Mouse (Mus musculus) forebrain, embryonic 15.5 days (tissue): Measurements from ENCODE around the gene Iqcf1. TPM values are rescaled to one million over a fixed set of nuclear protein-coding genes. Genes with fewer than 3 reads are reported as not detected.

Source experiments
- ATAC-seq: fragments of 200-750 bp; cut with Nextera tagmentation; replicated peaks from 2 replicates; pipeline ENCODE4 v1.8.0; 2017; ENCODE audit warnings: mild to moderate bottlenecking, moderate TSS enrichment, moderate library complexity
- H3K27ac ChIP-seq: fragments of 300-500 bp; sonication (generic); replicated peaks from 2 replicates; pipeline ENCODE4 v1.5.1; 2015; ENCODE audit warnings: mild to moderate bottlenecking, inconsistent platforms
- H3K27me3 ChIP-seq: fragments of 300-500 bp; sonication (generic); 2 replicates; pipeline ENCODE4 v1.6.1; 2015; ENCODE audit warnings: inconsistent platforms
- H3K36me3 ChIP-seq: fragments of 300-500 bp; sonication (generic); 2 replicates; pipeline ENCODE4 v1.6.1; 2015; ENCODE audit warnings: mild to moderate bottlenecking, inconsistent platforms
- H3K4me1 ChIP-seq: fragments of 300-500 bp; sonication (generic); 2 replicates; pipeline ENCODE4 v1.6.1; 2015; ENCODE audit warnings: inconsistent platforms
- H3K4me2 ChIP-seq: fragments of 300-500 bp; sonication (generic); replicated peaks from 2 replicates; pipeline ENCODE4 v1.6.1; 2015; ENCODE audit warnings: mild to moderate bottlenecking, inconsistent platforms
- H3K4me3 ChIP-seq: fragments of 300-500 bp; sonication (generic); 2 replicates; pipeline ENCODE4 v1.5.1; 2015; ENCODE audit warnings: mild to moderate bottlenecking, inconsistent platforms
- H3K9ac ChIP-seq: fragments of 300-500 bp; sonication (generic); replicated peaks from 2 replicates; pipeline ENCODE4 v1.6.1; 2015; ENCODE audit warnings: mild to moderate bottlenecking, inconsistent platforms
- H3K9me3 ChIP-seq: fragments of 300-500 bp; sonication (generic); 2 replicates; pipeline ENCODE4 v1.6.1; 2016; ENCODE audit warnings: inconsistent platforms
- WGBS: fragments of 180-500 bp; shearing (Covaris S2); methylation state at CpG from one replicate; pipeline ENCODE4 v1.1.7; 2015; ENCODE audit warnings: mixed read lengths; 5-methylcytosine and 5-hydroxymethylcytosine counted together
- polyA plus RNA-seq: library from polyadenylated mRNA; unstranded; fragments of >200 nt; fragmentation: Nextera tagmentation; extraction: Ambion mirVana; gene quantifications from 2 replicates; pipeline ENCODE4 v1.2.1, GENCODE M21; 2015

Iqcf1 gene
- polyA plus RNA-seq, 1 experiment from 2014 or later: not detected

DNA sequence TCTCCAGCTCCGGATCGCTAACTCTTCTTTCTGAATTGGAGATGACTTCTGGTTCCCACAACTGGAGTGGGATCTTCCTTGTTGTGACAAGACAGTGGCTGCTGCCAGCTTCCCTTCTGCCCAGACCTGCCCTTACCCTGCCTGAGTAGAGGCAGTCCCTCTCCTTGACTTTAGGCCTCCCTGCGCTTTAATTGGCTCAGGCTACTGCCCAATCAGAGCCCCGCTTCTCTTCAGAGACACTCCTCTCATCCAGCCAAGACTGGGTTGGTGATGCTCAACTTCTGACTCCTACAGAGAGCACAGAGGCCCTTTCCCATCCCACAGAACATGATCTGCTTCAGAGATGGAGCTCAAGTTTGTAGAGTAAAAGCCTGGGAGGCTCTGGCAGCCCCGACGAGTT is 4.5 kb downstream of the Iqcf1 start:
- H3K36me3 ChIP-seq: no peaks in the 10 kb centered on the region
- no peak overlapping the region for H3K4me2 ChIP-seq
- no peak overlapping the region for H3K27ac ChIP-seq
- no peak for ATAC-seq
- H3K9me3 ChIP-seq: no peaks in the 10 kb centered on the region
- H3K4me3 ChIP-seq: no peak overlapping the region
- no peak overlapping the region for H3K9ac ChIP-seq
- H3K4me1 ChIP-seq: no peaks in the 10 kb centered on the region
- no peaks in the 10 kb centered on the region for H3K27me3 ChIP-seq
- WGBS: 72% methylated on average over 6 of the region's 6 CpGs

DNA sequence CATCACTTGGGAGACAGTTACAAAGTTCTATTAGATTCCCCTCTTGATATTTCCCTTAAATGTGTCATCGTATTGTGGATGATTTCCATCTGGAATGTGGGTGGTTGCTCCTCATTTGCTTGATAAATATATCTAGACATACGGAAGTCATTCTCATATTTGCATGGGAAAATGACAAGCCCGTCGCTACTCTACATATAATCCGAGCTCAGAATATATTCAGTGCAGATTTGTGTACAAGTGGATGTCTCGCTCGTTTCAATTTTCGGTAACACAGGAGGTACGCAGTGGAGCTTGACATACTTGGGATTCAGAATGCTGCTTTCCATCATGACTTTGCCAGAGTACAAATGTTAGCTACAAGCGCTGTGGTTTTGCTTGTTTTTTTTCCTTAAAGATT is 9.6 kb downstream of the Iqcf1 start:
- Histone ChIP-seq H3K9ac (no peak overlapping the region), H3K4me3 (no peak overlapping the region), H3K27ac (no peak overlapping the region), H3K4me2 (no peak overlapping the region), H3K36me3 (no peaks in the 10 kb centered on the region), H3K9me3 (no peaks in the 10 kb centered on the region), H3K27me3 (no peaks in the 10 kb centered on the region), H3K4me1 (peaks cover 4% of the 10 kb centered on the region; the same call in 1 of the 2 replicates)
- WGBS: 94% methylated on average over 10 of the region's 10 CpGs
- no peak for ATAC-seq

DNA sequence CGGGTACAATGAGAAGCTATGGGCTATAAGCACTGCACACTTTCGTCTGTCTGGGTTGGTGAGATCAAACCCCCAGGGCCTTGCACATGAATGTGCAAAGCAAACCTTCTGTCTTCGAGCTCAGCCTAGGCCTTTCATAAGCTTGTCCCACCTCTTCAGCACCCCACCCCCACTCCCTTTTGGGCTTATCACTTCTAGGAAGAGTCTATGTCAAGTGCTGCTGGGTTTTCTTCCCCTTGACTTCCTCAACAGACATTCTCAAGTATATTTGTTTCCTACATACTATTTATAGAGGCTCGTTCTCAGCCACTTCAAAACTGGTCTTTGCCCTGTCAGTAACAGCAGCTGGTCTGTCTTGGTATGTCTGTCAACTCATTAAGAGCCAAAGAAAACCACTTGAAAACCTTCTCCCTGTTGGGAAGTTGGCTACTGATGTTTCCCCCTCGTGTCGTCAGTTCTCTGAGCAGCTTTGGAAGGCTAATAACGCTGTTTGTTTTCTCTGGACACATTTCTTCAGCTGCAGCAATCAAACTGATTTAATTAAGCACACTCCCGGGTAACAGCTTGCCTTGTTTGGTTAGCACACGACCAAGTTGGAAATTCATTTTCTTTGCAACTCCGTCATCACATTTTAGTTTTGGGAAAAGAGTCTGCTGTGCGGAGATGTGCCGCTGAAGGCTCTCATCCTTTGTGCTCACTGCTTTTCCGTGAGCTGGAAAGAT is 13.1 kb downstream of the Iqcf1 start:
- Histone ChIP-seq H3K9ac (no peak overlapping the region), H3K4me3 (no peak overlapping the region), H3K9me3 (no peaks in the 10 kb centered on the region), H3K4me1 (peaks cover 4% of the 10 kb centered on the region; the same call in 1 of the 2 replicates), H3K27ac (no peak overlapping the region; the same call in 1 of the 2 replicates), H3K4me2 (no peak overlapping the region), H3K36me3 (no peaks in the 10 kb centered on the region), H3K27me3 (no peaks in the 10 kb centered on the region)
- no peak for ATAC-seq
- WGBS: 46% methylated on average over 13 of the region's 13 CpGs

DNA sequence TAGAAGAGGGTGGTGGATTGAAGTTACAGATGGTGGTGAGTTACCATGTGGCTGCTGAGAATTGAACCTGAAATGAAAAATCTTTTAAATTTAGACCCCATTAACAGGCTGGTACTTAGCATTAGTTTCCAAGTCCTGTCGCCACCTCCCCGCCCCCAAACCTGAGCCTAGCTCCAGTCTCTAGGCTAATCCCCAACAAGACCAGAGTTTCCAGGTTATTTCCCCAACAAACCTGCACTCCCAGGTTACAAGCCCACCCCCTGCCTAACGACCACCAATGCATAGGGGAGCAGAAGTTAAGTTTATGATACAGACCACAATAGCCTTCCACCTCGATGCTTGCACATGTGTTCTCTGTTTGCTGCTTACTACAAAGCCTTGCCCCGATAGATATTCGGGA is 13.8 kb downstream of the Iqcf1 start:
- no peak for ATAC-seq
- WGBS: 76% methylated on average over 6 of the region's 6 CpGs
- no peaks in the 10 kb centered on the region for H3K27me3 ChIP-seq
- no peak overlapping the region for H3K4me2 ChIP-seq
- no peak overlapping the region for H3K4me3 ChIP-seq
- H3K4me1 ChIP-seq: peaks cover 4% of the 10 kb centered on the region; the same call in 1 of the 2 replicates
- no peak overlapping the region for H3K9ac ChIP-seq
- H3K36me3 ChIP-seq: no peaks in the 10 kb centered on the region
- no peak overlapping the region; the same call in 1 of the 2 replicates for H3K27ac ChIP-seq
- H3K9me3 ChIP-seq: no peaks in the 10 kb centered on the region

DNA sequence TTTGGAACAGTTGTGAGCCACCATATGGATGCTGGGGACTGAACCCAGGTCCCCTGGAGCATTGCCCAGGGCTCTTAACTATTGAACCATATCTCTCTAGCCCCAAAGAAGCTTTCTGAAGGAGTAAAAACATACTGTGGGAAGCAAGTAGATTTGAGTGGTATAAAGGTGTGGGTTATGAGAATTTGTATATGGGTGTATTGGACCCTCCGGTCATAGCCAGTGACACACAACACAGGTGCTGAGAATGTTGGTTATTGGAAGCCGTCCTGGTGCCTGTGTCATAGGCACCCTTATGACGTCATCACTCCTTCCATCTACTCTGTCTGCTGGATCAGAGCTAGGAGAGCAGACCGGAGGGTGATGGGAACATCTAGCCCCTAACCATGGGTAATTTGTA is 14.5 kb downstream of the Iqcf1 start, which contains the start of gene Iqcf5:
TSS of gene Iqcf5 (plus strand) at position 301 of the 400 bp plus-strand sequence.
- Histone ChIP-seq H3K4me3 (no peak within 1 kb of the TSS), H3K4me2 (no peak within 1 kb of the TSS), H3K36me3 (no peaks in the 10 kb centered on the region), H3K27ac (no peak within 1 kb of the TSS; the same call in 1 of the 2 replicates), H3K27me3 (no peaks in the 10 kb centered on the region), H3K4me1 (peaks cover 4% of the 10 kb centered on the region; the same call in 1 of the 2 replicates), H3K9me3 (no peaks in the 10 kb centered on the region), H3K9ac (no peak within 1 kb of the TSS)
- WGBS: 87% methylated on average over 4 of the region's 4 CpGs
- ATAC-seq: no peak

DNA sequence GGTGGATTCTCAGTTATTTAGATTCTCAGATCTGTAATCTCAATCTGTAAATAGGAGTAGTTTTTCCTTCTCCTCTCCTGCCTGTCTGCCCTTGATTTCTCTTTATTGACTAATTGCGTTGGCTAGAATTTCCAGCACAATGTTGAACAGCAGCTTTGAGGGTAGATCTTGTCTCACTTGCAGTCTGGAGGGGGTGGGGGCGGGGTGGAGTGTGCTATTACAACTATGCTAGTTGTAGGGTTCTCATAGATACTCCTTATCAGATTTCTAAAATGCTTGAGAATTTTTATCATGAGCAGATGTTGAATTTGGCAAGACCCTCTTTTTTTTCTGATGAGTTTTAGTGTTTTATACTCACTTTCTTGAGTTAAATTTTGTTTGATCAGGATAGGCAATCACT is 19.7 kb downstream of the Iqcf1 start:
- no peak overlapping the region for H3K9ac ChIP-seq
- WGBS: 77% methylated on average over 2 of the region's 2 CpGs
- H3K36me3 ChIP-seq: no peaks in the 10 kb centered on the region
- no peak overlapping the region for H3K4me3 ChIP-seq
- ATAC-seq: no peak
- H3K4me2 ChIP-seq: no peak overlapping the region
- no peaks in the 10 kb centered on the region for H3K27me3 ChIP-seq
- no peak overlapping the region for H3K27ac ChIP-seq
- H3K9me3 ChIP-seq: no peaks in the 10 kb centered on the region
- no peaks in the 10 kb centered on the region for H3K4me1 ChIP-seq

DNA sequence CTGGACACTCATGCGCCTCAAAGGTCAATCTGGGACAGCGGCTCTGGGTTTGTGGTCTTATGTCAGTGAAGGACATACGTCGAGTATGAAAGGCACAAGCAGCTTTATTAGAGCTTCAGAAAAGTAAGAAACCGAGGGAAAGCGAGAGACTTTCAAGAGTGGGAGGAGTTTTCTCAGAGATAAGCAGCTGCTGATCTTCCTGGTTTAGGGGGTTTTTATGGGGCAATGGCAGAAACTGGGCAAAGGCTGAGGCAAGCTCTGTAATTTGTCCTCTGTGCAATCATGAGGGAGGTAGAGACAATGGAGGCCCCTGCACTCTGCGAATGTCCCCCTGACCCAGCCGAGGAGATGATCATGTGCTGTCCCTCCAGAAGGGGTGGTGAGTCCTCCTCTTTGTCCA is 20.1 kb downstream of the Iqcf1 start:
- H3K4me1 ChIP-seq: no peaks in the 10 kb centered on the region
- no peak overlapping the region for H3K9ac ChIP-seq
- H3K9me3 ChIP-seq: no peaks in the 10 kb centered on the region
- H3K27ac ChIP-seq: no peak overlapping the region
- no peak for ATAC-seq
- no peaks in the 10 kb centered on the region for H3K36me3 ChIP-seq
- H3K4me3 ChIP-seq: no peak overlapping the region
- H3K27me3 ChIP-seq: no peaks in the 10 kb centered on the region
- 81% methylated on average over 8 of the region's 8 CpGs for WGBS
- no peak overlapping the region for H3K4me2 ChIP-seq

DNA sequence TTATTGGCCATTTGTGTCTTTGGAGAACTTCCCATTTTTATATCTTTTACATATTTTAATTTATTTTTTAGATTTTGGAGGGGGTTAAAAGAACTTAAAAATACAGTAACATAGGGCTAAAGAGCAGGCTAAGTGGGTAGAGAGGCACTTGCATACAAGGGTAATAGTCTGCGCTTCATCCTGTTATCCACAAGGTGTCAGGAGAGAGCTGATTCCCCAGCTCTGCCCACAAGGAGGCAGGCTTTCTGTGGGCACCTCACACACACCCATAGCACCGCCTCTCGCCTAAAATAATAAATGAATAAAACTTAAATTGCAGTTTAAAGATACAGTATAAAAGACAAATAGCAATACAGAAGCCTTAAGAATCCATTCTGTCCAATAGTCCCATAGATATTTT is 32.1 kb downstream of the Iqcf1 start:
- H3K4me1 ChIP-seq: no peaks in the 10 kb centered on the region
- no peaks in the 10 kb centered on the region for H3K27me3 ChIP-seq
- no peak for ATAC-seq
- no peak overlapping the region for H3K4me3 ChIP-seq
- H3K4me2 ChIP-seq: no peak overlapping the region
- H3K9me3 ChIP-seq: no peaks in the 10 kb centered on the region
- H3K27ac ChIP-seq: no peak overlapping the region
- H3K9ac ChIP-seq: no peak overlapping the region
- H3K36me3 ChIP-seq: no peaks in the 10 kb centered on the region
- WGBS: 22% methylated on average over 3 of the region's 3 CpGs

DNA sequence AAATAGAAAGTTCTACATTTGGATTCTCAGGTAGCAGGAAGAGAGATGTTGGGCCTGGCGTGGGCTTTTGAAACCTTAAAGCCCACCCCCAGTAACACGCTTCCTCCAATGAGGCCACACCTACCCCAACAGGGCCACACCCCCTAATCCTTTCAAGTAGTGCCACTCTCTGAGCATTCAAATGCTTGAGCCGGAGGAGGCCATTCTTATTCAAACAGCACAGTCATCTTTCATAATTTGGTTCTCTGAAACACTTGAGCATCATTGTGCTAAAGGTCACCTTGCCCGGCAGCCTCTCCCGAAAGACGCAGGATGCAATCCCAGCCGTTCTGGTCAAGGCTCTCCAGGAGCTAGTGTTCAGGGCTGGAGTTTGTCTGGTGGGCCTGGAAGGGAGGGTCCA is 34.5 kb downstream of the Iqcf1 start:
- H3K9me3 ChIP-seq: no peaks in the 10 kb centered on the region
- no peak overlapping the region for H3K9ac ChIP-seq
- H3K4me1 ChIP-seq: no peaks in the 10 kb centered on the region
- 90% methylated on average over 7 of the region's 7 CpGs for WGBS
- H3K27ac ChIP-seq: no peak overlapping the region
- no peaks in the 10 kb centered on the region for H3K36me3 ChIP-seq
- H3K4me3 ChIP-seq: no peak overlapping the region
- no peaks in the 10 kb centered on the region for H3K27me3 ChIP-seq
- H3K4me2 ChIP-seq: no peak overlapping the region
- ATAC-seq: no peak

DNA sequence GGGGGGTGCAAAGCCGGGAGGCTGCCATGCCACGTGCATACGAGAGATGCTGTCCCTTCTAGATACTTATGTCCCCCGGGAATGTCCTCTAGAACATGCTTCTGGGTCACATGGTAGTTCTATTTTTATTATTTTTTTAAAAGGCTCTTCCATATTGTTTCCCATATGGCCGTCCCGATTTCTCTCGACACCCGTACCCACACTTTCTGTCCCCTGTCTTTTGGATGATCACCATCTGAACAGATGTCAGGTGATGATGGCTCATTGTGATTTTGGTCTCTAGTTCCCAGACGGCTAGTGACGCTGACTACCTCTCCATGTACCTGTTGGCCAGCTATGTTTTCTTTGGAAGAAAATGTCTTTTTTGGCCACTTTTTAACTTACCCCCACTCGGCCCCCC is 35.2 kb downstream of the Iqcf1 start:
- H3K27me3 ChIP-seq: no peaks in the 10 kb centered on the region
- H3K4me3 ChIP-seq: no peak overlapping the region
- no peaks in the 10 kb centered on the region for H3K9me3 ChIP-seq
- H3K4me2 ChIP-seq: no peak overlapping the region
- no peak for ATAC-seq
- H3K36me3 ChIP-seq: no peaks in the 10 kb centered on the region
- H3K4me1 ChIP-seq: no peaks in the 10 kb centered on the region
- 90% methylated on average over 11 of the region's 11 CpGs for WGBS
- H3K9ac ChIP-seq: no peak overlapping the region
- no peak overlapping the region for H3K27ac ChIP-seq

Other genes with a start within 250 kb of the Iqcf1 start
- gene Poc1a, start 218.9 kb upstream of the Iqcf1 start, polyA plus RNA-seq: 13.1 and 13.4 TPM in 2 replicates
- gene Dusp7, start 131.3 kb upstream of the Iqcf1 start, polyA plus RNA-seq: 9.2 and 10.4 TPM in 2 replicates
- gene Rpl29, start 70.5 kb upstream of the Iqcf1 start, polyA plus RNA-seq: 615 and 643 TPM in 2 replicates
- gene Acy1, start 61.6 kb upstream of the Iqcf1 start, polyA plus RNA-seq: 33.1 and 36.4 TPM in 2 replicates
- gene Abhd14b, start 52.5 kb upstream of the Iqcf1 start, polyA plus RNA-seq: 5.6 and 6.9 TPM in 2 replicates
- gene Abhd14a, start 52.3 kb upstream of the Iqcf1 start, polyA plus RNA-seq: 64.8 and 68.5 TPM in 2 replicates
- 251 and 266 TPM in 2 replicates for gene Pcbp4, start 46.7 kb upstream of the Iqcf1 start, polyA plus RNA-seq
- gene Gpr62, start 34.0 kb upstream of the Iqcf1 start, polyA plus RNA-seq: 0.64 and 0.75 TPM in 2 replicates
- 57.9 and 60.9 TPM in 2 replicates for gene Rrp9, start 24.0 kb upstream of the Iqcf1 start, polyA plus RNA-seq
- 0.41 and 0.47 TPM in 2 replicates for gene Parp3, start 23.0 kb upstream of the Iqcf1 start, polyA plus RNA-seq
- gene Iqcf5, start 14.6 kb downstream of the Iqcf1 start, polyA plus RNA-seq: not detected in 2 replicates
- gene Iqcf3, start 61.7 kb downstream of the Iqcf1 start, polyA plus RNA-seq: not detected in 2 replicates
- gene Iqcf4, start 71.0 kb downstream of the Iqcf1 start, polyA plus RNA-seq: not detected in 2 replicates
- gene Iqcf6, start 126.6 kb downstream of the Iqcf1 start, polyA plus RNA-seq: not detected in 2 replicates
- 9.2 and 9.7 TPM in 2 replicates for gene Grm2, start 156.1 kb downstream of the Iqcf1 start, polyA plus RNA-seq
- gene Tex264, start 186.0 kb downstream of the Iqcf1 start, polyA plus RNA-seq: 49.0 and 49.3 TPM in 2 replicates